Mouse (Mus musculus) layer of hippocampus, adult 11-12 months (tissue): ENCODE results near the gene Otogl.
"Not testable (repeated sequence)": the region's sequence is repeated elsewhere in the genome, so short reads cannot be mapped to it uniquely, and the experiment has no call there.

ENCODE experiments used
- DNase-seq: peaks from one replicate; pipeline ENCODE4 v3.0.0; 2022; ENCODE audit warnings: low spot score

The Otogl gene

GRCm38 (mm10) chr10:107805203-107805602, 106.7 kb downstream of the Otogl start:
- DNase-seq = no peak

- not testable (repeated sequence) for DNase-seq
These were observed 107.6 kb downstream of the Otogl start for GRCm38 (mm10) chr10:107804285-107804684.

- DNase-seq = peak; percentile 63
These were observed 112.1 kb downstream of the Otogl start for GRCm38 (mm10) chr10:107799671-107800353.

GRCm38 (mm10) chr10:107794812-107795756, 116.8 kb downstream of the Otogl start:
- DNase-seq = no peak

GRCm38 (mm10) chr10:107792491-107792890, 119.4 kb downstream of the Otogl start:
- no peak for DNase-seq

GRCm38 (mm10) chr10:107779548-107779947, 132.4 kb downstream of the Otogl start:
- no peak for DNase-seq

GRCm38 (mm10) chr10:107759624-107760023, 152.3 kb downstream of the Otogl start:
- DNase-seq = no peak

- DNase-seq = no peak
These were observed 158.5 kb downstream of the Otogl start for GRCm38 (mm10) chr10:107753471-107753870.

- DNase-seq = peak; percentile 47
These were observed 159.4 kb downstream of the Otogl start for GRCm38 (mm10) chr10:107752351-107753143.

GRCm38 (mm10) chr10:107751944-107752343, 160.0 kb downstream of the Otogl start:
- DNase-seq = no peak

- DNase-seq = peak; percentile 25
These were observed 164.4 kb downstream of the Otogl start for GRCm38 (mm10) chr10:107747566-107747965.

GRCm38 (mm10) chr10:107746717-107747116, 165.2 kb downstream of the Otogl start:
- no peak for DNase-seq

GRCm38 (mm10) chr10:107739815-107740214, 172.1 kb downstream of the Otogl start:
- DNase-seq = no peak

GRCm38 (mm10) chr10:107737743-107738142, 174.2 kb downstream of the Otogl start:
- DNase-seq = no peak

GRCm38 (mm10) chr10:107735448-107735847, 176.5 kb downstream of the Otogl start:
- DNase-seq = no peak

GRCm38 (mm10) chr10:107734327-107734726, 177.6 kb downstream of the Otogl start:
- DNase-seq = no peak

GRCm38 (mm10) chr10:107725631-107726030, 186.3 kb downstream of the Otogl start:
- no peak for DNase-seq

GRCm38 (mm10) chr10:107719806-107720205, 192.1 kb downstream of the Otogl start, which contains the start of gene Ptprq:
TSS of gene Ptprq (minus strand) at chr10:107720051.
- DNase-seq = no peak
